Mouse (Mus musculus) stomach, postnatal 0 days (tissue): ENCODE data around the gene Slc39a7. TPM values are rescaled to one million over a fixed set of nuclear protein-coding genes. Genes with fewer than 3 reads are reported as not detected.

Experiments used
- ATAC-seq: fragments of 200-750 bp; cut with Nextera tagmentation; 2 replicates; pipeline ENCODE4 v1.8.0; 2017; ENCODE audit not compliant: low FRiP score, low TSS enrichment
- DNase-seq: peaks from one replicate; pipeline ENCODE4 v3.0.0-alpha.2; 2016; ENCODE audit warnings: low spot score
- H3K27ac ChIP-seq: fragments of 300-500 bp; sonication (generic); replicated peaks from 2 replicates; pipeline ENCODE4 v1.5.1; 2014; ENCODE audit warnings: mild to moderate bottlenecking, control low read depth
- H3K27me3 ChIP-seq: fragments of 300-500 bp; sonication (generic); 2 replicates; pipeline ENCODE4 v1.6.1; 2014; ENCODE audit warnings: low read length; ENCODE audit not compliant: control insufficient read depth, insufficient read depth
- H3K36me3 ChIP-seq: fragments of 300-500 bp; sonication (generic); 2 replicates; pipeline ENCODE4 v1.6.1; 2014; ENCODE audit warnings: low read length, mixed read lengths; ENCODE audit not compliant: control insufficient read depth, insufficient read depth
- H3K4me1 ChIP-seq: fragments of 300-500 bp; sonication (generic); replicated peaks from 2 replicates; pipeline ENCODE4 v1.6.1; 2014; ENCODE audit warnings: antibody characterized with exemption; ENCODE audit not compliant: control insufficient read depth, insufficient read depth
- H3K4me2 ChIP-seq: fragments of 300-500 bp; sonication (generic); replicated peaks from 2 replicates; pipeline ENCODE4 v1.6.1; 2014; ENCODE audit warnings: low read depth, mild to moderate bottlenecking, control low read depth, moderate library complexity
- H3K4me3 ChIP-seq: fragments of 300-500 bp; sonication (generic); 2 replicates; pipeline ENCODE4 v1.5.1; 2014; ENCODE audit warnings: low read depth, low read length, control low read depth
- H3K9ac ChIP-seq: fragments of 300-500 bp; sonication (generic); 2 replicates; pipeline ENCODE4 v1.6.1; 2014; ENCODE audit warnings: mild to moderate bottlenecking, low read length, control low read depth, mixed read lengths
- H3K9me3 ChIP-seq: fragments of 300-500 bp; sonication (generic); 2 replicates; pipeline ENCODE4 v1.6.1; 2016; ENCODE audit warnings: low read length; ENCODE audit not compliant: control insufficient read depth
- CTCF ChIP-seq: IDR thresholded peaks from 2 replicates; pipeline ENCODE4 v1.5.1; 2016; ENCODE audit warnings: antibody characterized with exemption, low read depth, mild to moderate bottlenecking, moderate library complexity
- EP300 ChIP-seq: optimal IDR thresholded peaks from 2 replicates; pipeline ENCODE3; 2016; ENCODE audit warnings: antibody characterized with exemption
- WGBS: fragments of 180-500 bp; shearing (Covaris S2); extraction: QIAGEN DNeasy Blood & Tissue Kit; methylation state at CpG from one replicate; pipeline ENCODE4 v1.1.7; 2014; 5-methylcytosine and 5-hydroxymethylcytosine counted together
- polyA plus RNA-seq: library from polyadenylated mRNA; unstranded; fragments of >200 nt; fragmentation: Nextera tagmentation; extraction: Ambion mirVana; gene quantifications from 2 replicates; pipeline ENCODE4 v1.2.1, GENCODE M21; 2015

Slc39a7 gene
- polyA plus RNA-seq, 1 experiment from 2014 or later: 118 TPM

- peaks cover 3% of the 10 kb centered on the region for H3K4me1 ChIP-seq
- no peak overlapping the region for H3K4me3 ChIP-seq
- H3K9ac ChIP-seq: no peak overlapping the region
- no peak overlapping the region; the same call in 1 of the 2 replicates for H3K27ac ChIP-seq
- H3K4me2 ChIP-seq: no peak overlapping the region
- H3K27me3 ChIP-seq: no peaks in the 10 kb centered on the region
- TF ChIP-seq EP300: no peak
- no peak for TF ChIP-seq CTCF
- 91% methylated on average over 9 of the region's 9 CpGs for WGBS
- no peaks in the 10 kb centered on the region for H3K9me3 ChIP-seq
- DNase-seq: no peak
- peaks cover 32% of the 10 kb centered on the region for H3K36me3 ChIP-seq
- ATAC-seq: no peak
These were observed 2.0 kb upstream of the Slc39a7 start for GRCm38 (mm10) chr17:34033441-34033840.

GRCm38 (mm10) chr17:34032806-34033205, 1.3 kb upstream of the Slc39a7 start:
- H3K4me1 ChIP-seq: peaks cover 3% of the 10 kb centered on the region
- WGBS: 43% methylated on average over 9 of the region's 9 CpGs
- H3K4me3 ChIP-seq: peak overlapping the region; percentile 86
- peak overlapping the region; percentile 93 for H3K4me2 ChIP-seq
- peaks cover 31% of the 10 kb centered on the region for H3K36me3 ChIP-seq
- no peaks in the 10 kb centered on the region for H3K9me3 ChIP-seq
- peak overlapping the region; percentile 96 for H3K9ac ChIP-seq
- ATAC-seq: no peak
- peak overlapping the region; percentile 98 for H3K27ac ChIP-seq
- DNase-seq: no peak
- TF ChIP-seq CTCF: no peak
- no peak for TF ChIP-seq EP300
- no peaks in the 10 kb centered on the region for H3K27me3 ChIP-seq

- H3K4me2 ChIP-seq: peak overlapping the region; percentile 93
- no peak for TF ChIP-seq EP300
- TF ChIP-seq CTCF: no peak
- peaks cover 5% of the 10 kb centered on the region for H3K4me1 ChIP-seq
- no peaks in the 10 kb centered on the region for H3K9me3 ChIP-seq
- no peak for DNase-seq
- peak; percentile 11; the same call in 1 of the 2 replicates for ATAC-seq
- peak overlapping the region; percentile 86 for H3K4me3 ChIP-seq
- no peaks in the 10 kb centered on the region for H3K27me3 ChIP-seq
- WGBS: 1% methylated on average over 37 of the region's 48 CpGs
- peak overlapping the region; percentile 96 for H3K9ac ChIP-seq
- H3K27ac ChIP-seq: peak overlapping the region; percentile 98
- peaks cover 25% of the 10 kb centered on the region for H3K36me3 ChIP-seq
These were observed 721 bp upstream of the Slc39a7 start for GRCm38 (mm10) chr17:34032174-34032632.

GRCm38 (mm10) chr17:34030861-34031326, 588 bp downstream of the Slc39a7 start:
- H3K4me3 ChIP-seq: peak overlapping the region; percentile 86
- DNase-seq (peak; percentile 31), ATAC-seq (no peak)
- WGBS: 2% methylated on average over 20 of the region's 20 CpGs
- peak overlapping the region; percentile 93 for H3K4me2 ChIP-seq
- no peaks in the 10 kb centered on the region for H3K9me3 ChIP-seq
- H3K27me3 ChIP-seq: no peaks in the 10 kb centered on the region
- TF ChIP-seq EP300: no peak
- TF ChIP-seq CTCF: peak; percentile 20; the same call in 1 of the 2 replicates
- H3K36me3 ChIP-seq: peaks cover 17% of the 10 kb centered on the region
- H3K4me1 ChIP-seq: peaks cover 7% of the 10 kb centered on the region
- H3K9ac ChIP-seq: peak overlapping the region; percentile 96
- peak overlapping the region; percentile 98 for H3K27ac ChIP-seq

GRCm38 (mm10) chr17:34029890-34030595, 1.4 kb downstream of the Slc39a7 start:
- Histone ChIP-seq H3K4me3 (peak overlapping the region; percentile 86), H3K4me2 (peak overlapping the region; percentile 93), H3K27me3 (no peaks in the 10 kb centered on the region), H3K4me1 (peaks cover 7% of the 10 kb centered on the region), H3K36me3 (peaks cover 17% of the 10 kb centered on the region), H3K9me3 (no peaks in the 10 kb centered on the region), H3K27ac (peak overlapping the region; percentile 98; the same call in 1 of the 2 replicates), H3K9ac (peak overlapping the region; percentile 96)
- no peak for ATAC-seq
- WGBS: 65% methylated on average over 21 of the region's 21 CpGs
- no peak for DNase-seq
- no peak for TF ChIP-seq EP300
